25 mouse cellular contexts compared by ENCODE assay signal in the genomic region with DNA sequence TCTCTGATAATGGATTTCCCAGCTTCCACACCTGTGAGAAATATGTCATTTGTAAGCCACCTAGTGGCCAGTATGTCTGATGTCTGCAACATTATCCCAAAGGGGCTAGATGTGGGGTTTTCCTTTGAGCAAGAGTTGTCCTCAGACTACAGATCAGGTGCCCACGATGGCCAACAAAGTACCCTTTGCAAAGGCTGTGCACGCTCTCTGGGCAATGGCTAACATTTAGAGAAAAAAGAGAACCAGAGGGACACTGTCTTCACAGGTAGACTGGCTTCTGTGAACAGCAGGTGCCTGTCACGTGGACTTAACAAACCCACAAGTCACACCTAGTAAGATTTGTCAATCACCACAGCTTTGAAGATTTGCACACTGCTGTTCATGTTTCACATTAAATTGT.
DNase-seq lines count a peak whose midpoint lies in the region; ATAC-seq and TF ChIP-seq lines count a peak whose summit lies in the region.
"Had no signal": no experiment of that assay in that cellular context is flagged by ENCODE, and none has a peak within 500 bp of the region (broad histone marks: within the 10 kb centered on the region; RNA-seq: fewer than 3 reads in every experiment).

No protein-coding gene starts in this region.

- in situ Hi-C loops in Patski (cut with MboI; ENCODE audit: low pct_unique_long_range_greater_than_20kb): no loop called here

- 91% methylated on average over 3 of the region's 3 CpGs for WGBS in forebrain, postnatal 0 days
- WGBS in forebrain, embryonic 11.5 days: 93% methylated on average over 3 of the region's 3 CpGs
- WGBS in hindbrain, postnatal 0 days: 91% methylated on average over 3 of the region's 3 CpGs
- WGBS in hindbrain, embryonic 13.5 days: 94% methylated on average over 3 of the region's 3 CpGs
- WGBS in liver, postnatal 0 days (ENCODE audit: insufficient replicate concordance): 81% methylated on average over 3 of the region's 3 CpGs
- WGBS in liver, embryonic 11.5 days: 80% methylated on average over 3 of the region's 3 CpGs

- no peak overlapping the region for H3K27ac ChIP-seq in forebrain, postnatal 0 days (ENCODE audit: low read depth, low read length)
- H3K27ac ChIP-seq in forebrain, embryonic 11.5 days (ENCODE audit: low read depth, low read length): no peak overlapping the region
- H3K27ac ChIP-seq in hindbrain, postnatal 0 days: no peak overlapping the region
- no peak overlapping the region for H3K27ac ChIP-seq in hindbrain, embryonic 13.5 days
- H3K27ac ChIP-seq in liver, postnatal 0 days (ENCODE audit: low read depth): no peak overlapping the region
- H3K27ac ChIP-seq in liver, embryonic 11.5 days (ENCODE audit: low read depth, low read length): no peak overlapping the region
- H3K27ac ChIP-seq: forebrain, embryonic 12.5 days; hindbrain, embryonic 12.5 days; kidney, embryonic 15.5 days; limb, embryonic 12.5 days; midbrain, embryonic 12.5 days; stomach, embryonic 15.5 days had no signal

- peak; percentile 29 for TF ChIP-seq CTCF in forebrain, postnatal 0 days (IDR thresholded peaks at IDR 0.05; ENCODE audit: low read depth)
- 0 out of 2 replicates have a peak, but pooled peaks have one; percentile 11 for TF ChIP-seq CTCF in hindbrain, postnatal 0 days (IDR thresholded peaks at IDR 0.05; ENCODE audit: low read depth)
- TF ChIP-seq CTCF in liver, postnatal 0 days (IDR thresholded peaks at IDR 0.05; ENCODE audit: low read depth): 0 out of 2 replicates have a peak, but pooled peaks have one; percentile 26
- TF ChIP-seq CTCF in Patski (IDR thresholded peaks at IDR 0.05): peak; percentile 19

- no peak for DNase-seq in forebrain, postnatal 0 days
- no peak for DNase-seq in forebrain, embryonic 11.5 days (ENCODE audit: low spot score)
- DNase-seq in hindbrain, postnatal 0 days (ENCODE audit: low spot score): no peak
- no peak for DNase-seq in liver, postnatal 0 days
- DNase-seq in liver, embryonic 11.5 days (ENCODE audit: low spot score): no peak
- no peak for DNase-seq in Patski (ENCODE audit: low read depth, low spot score)
- no peak for DNase-seq in right cerebral cortex, postnatal 36 days (ENCODE audit: low spot score in 2 of 2)
- DNase-seq: adrenal gland, postnatal 10 days; cerebellum, adult 2 months; gastrocnemius, postnatal 25 days; kidney, adult 18-20 months; kidney, postnatal 36 days; lung, postnatal 10 days; retina, postnatal 1 day; right cerebral cortex, postnatal 14 days; thymus, postnatal 14 days had no signal

- H3K9me3 ChIP-seq in forebrain, postnatal 0 days (ENCODE audit: low read length): no peaks in the 10 kb centered on the region
- H3K9me3 ChIP-seq in forebrain, embryonic 11.5 days (ENCODE audit: control insufficient read depth, low read length): no peaks in the 10 kb centered on the region
- no peaks in the 10 kb centered on the region for H3K9me3 ChIP-seq in hindbrain, postnatal 0 days (ENCODE audit: low read length)
- no peaks in the 10 kb centered on the region for H3K9me3 ChIP-seq in hindbrain, embryonic 13.5 days
- no peaks in the 10 kb centered on the region for H3K9me3 ChIP-seq in liver, postnatal 0 days (ENCODE audit: low read length)
- H3K9me3 ChIP-seq in liver, embryonic 11.5 days (ENCODE audit: control insufficient read depth, low read length): no peaks in the 10 kb centered on the region
- H3K9me3 ChIP-seq: forebrain, embryonic 12.5 days; hindbrain, embryonic 12.5 days; kidney, embryonic 15.5 days; limb, embryonic 12.5 days; midbrain, embryonic 12.5 days; stomach, embryonic 15.5 days had no signal

- ATAC-seq in forebrain, postnatal 0 days: no peak
- ATAC-seq in forebrain, embryonic 11.5 days (replicated peaks; ENCODE audit: low FRiP score): no peak
- no peak for ATAC-seq in hindbrain, postnatal 0 days
- ATAC-seq in hindbrain, embryonic 13.5 days (ENCODE audit: low FRiP score): no peak
- ATAC-seq in liver, postnatal 0 days: no peak
- no peak for ATAC-seq in liver, embryonic 11.5 days (replicated peaks; ENCODE audit: low FRiP score)
- no peak for ATAC-seq in Patski

- H3K27me3 ChIP-seq in forebrain, postnatal 0 days (ENCODE audit: insufficient read depth, low read length): no peaks in the 10 kb centered on the region
- H3K27me3 ChIP-seq in forebrain, embryonic 11.5 days (ENCODE audit: control insufficient read depth, insufficient read depth, low read length): no peaks in the 10 kb centered on the region
- H3K27me3 ChIP-seq in hindbrain, postnatal 0 days (ENCODE audit: insufficient read depth, low read length): no peaks in the 10 kb centered on the region
- H3K27me3 ChIP-seq in hindbrain, embryonic 13.5 days: no peaks in the 10 kb centered on the region
- H3K27me3 ChIP-seq in liver, postnatal 0 days (ENCODE audit: insufficient read depth, low read length): no peaks in the 10 kb centered on the region
- H3K27me3 ChIP-seq in liver, embryonic 11.5 days (replicated peaks; ENCODE audit: control insufficient read depth, insufficient read depth, low read length): no peaks in the 10 kb centered on the region
- H3K27me3 ChIP-seq in Patski: no peaks in the 10 kb centered on the region
- H3K27me3 ChIP-seq: forebrain, embryonic 12.5 days; hindbrain, embryonic 12.5 days; kidney, embryonic 15.5 days; limb, embryonic 12.5 days; midbrain, embryonic 12.5 days; stomach, embryonic 15.5 days had no signal

- no peaks in the 10 kb centered on the region for H3K4me1 ChIP-seq in forebrain, postnatal 0 days (ENCODE audit: insufficient read depth)
- H3K4me1 ChIP-seq in forebrain, embryonic 11.5 days (replicated peaks; ENCODE audit: control insufficient read depth, insufficient read depth, low read length): no peaks in the 10 kb centered on the region
- peaks cover 8% of the 10 kb centered on the region; the same call in 1 of the 2 replicates for H3K4me1 ChIP-seq in hindbrain, postnatal 0 days (ENCODE audit: insufficient read depth, low read length)
- H3K4me1 ChIP-seq in hindbrain, embryonic 13.5 days (replicated peaks): 0 out of 2 replicates have a peak, but pooled peaks cover under 1% of the 10 kb centered on the region
- H3K4me1 ChIP-seq in liver, postnatal 0 days (ENCODE audit: insufficient read depth): no peaks in the 10 kb centered on the region
- no peaks in the 10 kb centered on the region for H3K4me1 ChIP-seq in liver, embryonic 11.5 days (replicated peaks; ENCODE audit: control insufficient read depth, insufficient read depth, low read length)
- H3K4me1 ChIP-seq: forebrain, embryonic 12.5 days; hindbrain, embryonic 12.5 days; limb, embryonic 12.5 days; midbrain, embryonic 12.5 days; stomach, embryonic 15.5 days had no signal

- no peak overlapping the region for H3K4me3 ChIP-seq in forebrain, postnatal 0 days (ENCODE audit: low read depth, low read length)
- H3K4me3 ChIP-seq in forebrain, embryonic 11.5 days (ENCODE audit: low read depth, low read length): no peak overlapping the region
- H3K4me3 ChIP-seq in hindbrain, postnatal 0 days (ENCODE audit: low read length): no peak overlapping the region
- H3K4me3 ChIP-seq in hindbrain, embryonic 13.5 days: no peak overlapping the region
- H3K4me3 ChIP-seq in liver, postnatal 0 days (ENCODE audit: low read depth, low read length): no peak overlapping the region
- no peak overlapping the region for H3K4me3 ChIP-seq in liver, embryonic 11.5 days (ENCODE audit: low read depth, low read length)
- H3K4me3 ChIP-seq: erythroblast, embryonic 14.5 days; forebrain, embryonic 12.5 days; hindbrain, embryonic 12.5 days; kidney, embryonic 15.5 days; limb, embryonic 12.5 days; midbrain, embryonic 12.5 days; stomach, embryonic 15.5 days had no signal

- no peak overlapping the region for H3K4me2 ChIP-seq in forebrain, postnatal 0 days (ENCODE audit: low read depth)
- H3K4me2 ChIP-seq in forebrain, embryonic 11.5 days (ENCODE audit: low read depth, low read length, severe bottlenecking): no peak overlapping the region
- no peak overlapping the region for H3K4me2 ChIP-seq in hindbrain, postnatal 0 days (ENCODE audit: low read depth, low read length)
- no peak overlapping the region for H3K4me2 ChIP-seq in hindbrain, embryonic 13.5 days
- H3K4me2 ChIP-seq in liver, postnatal 0 days (ENCODE audit: low read depth, low read length): no peak overlapping the region
- H3K4me2 ChIP-seq in liver, embryonic 11.5 days: no peak overlapping the region
- H3K4me2 ChIP-seq: forebrain, embryonic 12.5 days; hindbrain, embryonic 12.5 days; kidney, embryonic 15.5 days; limb, embryonic 12.5 days; midbrain, embryonic 12.5 days; stomach, embryonic 15.5 days had no signal

- no peak overlapping the region for H3K9ac ChIP-seq in forebrain, postnatal 0 days
- no peak overlapping the region for H3K9ac ChIP-seq in forebrain, embryonic 11.5 days (ENCODE audit: low read length)
- no peak overlapping the region for H3K9ac ChIP-seq in hindbrain, postnatal 0 days (replicated peaks; ENCODE audit: low read length)
- H3K9ac ChIP-seq in hindbrain, embryonic 13.5 days: no peak overlapping the region
- H3K9ac ChIP-seq in liver, postnatal 0 days (replicated peaks): no peak overlapping the region
- H3K9ac ChIP-seq in liver, embryonic 11.5 days (ENCODE audit: low read depth, low read length): no peak overlapping the region
- H3K9ac ChIP-seq: forebrain, embryonic 12.5 days; hindbrain, embryonic 12.5 days; kidney, embryonic 15.5 days; limb, embryonic 12.5 days; midbrain, embryonic 12.5 days; stomach, embryonic 15.5 days had no signal

- CTCF ChIA-PET in Patski (lab: Charles Lee): no interaction called here

- no peak for TF ChIP-seq EP300 in liver, postnatal 0 days (IDR thresholded peaks at IDR 0.05; ENCODE audit: low read depth)

- no peaks in the 10 kb centered on the region for H3K36me3 ChIP-seq in forebrain, postnatal 0 days (ENCODE audit: insufficient read depth)
- H3K36me3 ChIP-seq in forebrain, embryonic 11.5 days (ENCODE audit: control insufficient read depth, insufficient read depth, low read length): no peaks in the 10 kb centered on the region
- no peaks in the 10 kb centered on the region for H3K36me3 ChIP-seq in hindbrain, postnatal 0 days (ENCODE audit: insufficient read depth, low read length)
- H3K36me3 ChIP-seq in hindbrain, embryonic 13.5 days: no peaks in the 10 kb centered on the region
- H3K36me3 ChIP-seq in liver, postnatal 0 days (replicated peaks; ENCODE audit: insufficient read depth, low read length): no peaks in the 10 kb centered on the region
- no peaks in the 10 kb centered on the region for H3K36me3 ChIP-seq in liver, embryonic 11.5 days (ENCODE audit: control insufficient read depth, insufficient read depth, low read length)
- H3K36me3 ChIP-seq: forebrain, embryonic 12.5 days; G1E; hindbrain, embryonic 12.5 days; kidney, embryonic 15.5 days; limb, embryonic 12.5 days; midbrain, embryonic 12.5 days; stomach, embryonic 15.5 days had no signal

- POLR2A ChIA-PET in Patski (lab: Charles Lee): no interaction called here
